Mouse (Mus musculus) lung, adult 2 months (tissue): Measurements from ENCODE around the gene Olfr670.

Source experiments
- CTCF ChIP-seq: fragments of 200-500 bp; IDR thresholded peaks from 2 replicates; pipeline ENCODE4 v1.5.1; 2011; ENCODE audit warnings: mild to moderate bottlenecking, low read length, control low read depth; ENCODE audit not compliant: insufficient read depth
- POLR2A ChIP-seq: fragments of 200-500 bp; IDR thresholded peaks from 2 replicates; pipeline ENCODE4 v1.6.1; 2011; ENCODE audit warnings: low read depth, mild to moderate bottlenecking, control low read depth, low read length, borderline replicate concordance; ENCODE audit errors: extremely low read depth

DNA sequence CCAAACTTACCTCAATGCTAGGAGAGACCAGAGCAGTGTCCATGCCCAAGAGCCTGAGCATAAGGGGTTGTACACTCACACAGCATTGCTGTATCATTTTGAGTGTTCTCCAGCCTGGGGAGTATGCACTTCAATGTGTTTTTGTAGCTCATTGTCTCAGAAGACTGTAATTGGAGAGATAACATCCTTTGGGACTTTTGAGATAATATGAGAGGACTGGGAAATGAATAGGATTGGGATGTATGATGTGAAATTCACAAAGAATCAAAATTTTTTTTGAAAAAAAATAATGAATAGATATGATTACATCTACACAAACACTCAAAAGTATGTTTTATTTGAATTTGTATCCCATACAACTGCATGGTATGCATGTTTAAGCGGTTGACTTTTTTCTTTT, 34.5 kb downstream of the Olfr670 start, which contains the start of gene Olfr668:
- TF ChIP-seq CTCF: no peak
- no peak for TF ChIP-seq POLR2A
